Mouse (Mus musculus) G1E (cell line): Measurements from ENCODE around the gene Ldlrad3.

ENCODE experiments used
- CTCF ChIP-seq: IDR thresholded peaks from 2 replicates; pipeline ENCODE4 v1.5.1; 2012; ENCODE audit warnings: low read depth, low read length, inconsistent platforms, mixed read lengths
- GATA1 ChIP-seq: IDR thresholded peaks from 2 replicates; pipeline ENCODE4 v1.6.1; 2012; ENCODE audit warnings: borderline replicate concordance, low read length, inconsistent platforms, mixed read lengths
- GATA2 ChIP-seq: IDR thresholded peaks from 2 replicates; pipeline ENCODE4 v1.6.1; 2012; ENCODE audit warnings: low read depth, low read length, inconsistent platforms, borderline replicate concordance
- TAL1 ChIP-seq: conservative IDR thresholded peaks from 2 replicates; pipeline ENCODE4 v1.6.1; 2012; ENCODE audit warnings: low read depth, low read length, inconsistent platforms, mixed read lengths

DNA sequence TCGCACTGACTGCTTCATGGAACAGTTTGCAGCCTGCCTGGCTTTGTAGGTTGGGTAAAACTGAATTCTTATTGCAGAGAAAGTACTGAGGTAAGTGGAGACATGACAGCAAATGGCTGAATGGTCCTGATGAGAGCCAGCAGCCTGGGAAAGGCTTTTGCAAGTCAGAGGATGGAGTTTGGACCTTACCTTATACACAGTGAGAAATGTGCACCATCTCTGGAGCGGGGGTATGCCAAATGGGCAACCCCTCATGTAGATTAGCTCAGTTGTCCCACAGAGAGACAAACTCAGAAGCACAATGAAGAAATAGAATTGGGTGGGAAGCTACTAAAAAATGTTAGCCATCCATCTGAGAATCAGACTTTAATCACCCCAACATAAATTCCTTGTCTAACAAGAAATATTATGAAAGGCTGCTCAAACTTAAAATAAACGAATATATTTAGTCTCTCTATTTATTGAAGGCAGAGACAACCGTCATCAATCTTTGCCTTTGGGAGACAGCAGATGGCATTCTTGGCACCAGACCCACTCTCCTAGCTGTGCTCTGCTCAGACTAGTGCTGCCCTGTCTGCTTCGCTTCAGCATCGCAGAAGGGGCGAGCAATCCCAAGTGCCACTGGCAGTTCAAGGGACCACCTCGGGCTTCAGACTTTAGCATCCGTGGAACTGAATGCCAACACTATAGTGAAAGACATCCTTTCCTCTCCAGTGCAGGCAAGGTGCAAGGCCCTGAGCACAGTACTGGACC is 51.5 kb downstream of the Ldlrad3 start:
- TF ChIP-seq GATA1 (no peak), CTCF (no peak), TAL1 (no peak), GATA2 (no peak)
